In the genomic region with DNA sequence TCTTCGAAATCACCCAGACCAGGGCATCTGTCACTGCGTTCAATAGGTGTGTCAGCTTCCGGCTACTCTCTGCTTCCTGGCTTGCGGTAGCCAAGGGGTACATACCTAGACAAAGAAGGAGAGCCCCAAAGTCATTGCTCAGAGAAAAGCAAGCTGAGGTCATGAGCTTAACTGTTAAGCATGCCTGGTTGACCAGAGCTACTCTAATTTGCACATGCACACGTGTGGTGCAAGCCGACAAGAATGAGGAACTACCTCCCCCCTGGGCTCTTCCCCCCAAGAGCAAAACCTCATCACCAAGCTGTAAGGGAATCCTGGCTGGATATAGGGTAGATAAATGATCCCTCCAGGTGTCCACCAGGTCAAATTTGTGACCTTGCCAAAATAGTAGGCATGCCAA, we compare ENCODE assay signal across 27 mouse cellular contexts. TPM values are rescaled to one million over a fixed set of nuclear protein-coding genes. Genes with fewer than 3 reads are reported as not detected.
"Had no signal": no experiment of that assay in that cellular context is flagged by ENCODE, and none has a peak within 500 bp of the region (broad histone marks: within the 10 kb centered on the region; RNA-seq: fewer than 3 reads in every experiment).

No protein-coding gene starts in this region.

- H3K27me3 ChIP-seq: lung, embryonic 15.5 days; midbrain, embryonic 15.5 days; neural tube, embryonic 12.5 days; neural tube, embryonic 15.5 days had no signal

- H3K9ac ChIP-seq: liver, embryonic 14.5 days; lung, embryonic 15.5 days; midbrain, embryonic 15.5 days; neural tube, embryonic 12.5 days; neural tube, embryonic 15.5 days had no signal

- H3K4me2 ChIP-seq: lung, embryonic 15.5 days; midbrain, embryonic 11.5 days; midbrain, embryonic 15.5 days; neural tube, embryonic 12.5 days; neural tube, embryonic 15.5 days had no signal

- H3K4me1 ChIP-seq: midbrain, embryonic 15.5 days; neural tube, embryonic 12.5 days; neural tube, embryonic 15.5 days had no signal

- DNase-seq: kidney, postnatal 10 days; kidney, postnatal 4 days; layer of hippocampus, adult 9-11 months; layer of hippocampus, postnatal 36 days; lung, adult 18-20 months; lung, postnatal 10 days; lung, postnatal 36 days; right cerebral cortex, adult 18-20 months; right cerebral cortex, postnatal 14 days; right cerebral cortex, postnatal 4 days; spleen, adult 18-20 months; thymus, adult 2 months; thymus, postnatal 14 days; thymus, postnatal 4 days had no signal

- H3K4me3 ChIP-seq: layer of hippocampus, adult 2 months; left cerebral cortex, adult 2 months; lung, embryonic 15.5 days; midbrain, embryonic 15.5 days; neural tube, embryonic 12.5 days; neural tube, embryonic 15.5 days had no signal

- H3K36me3 ChIP-seq: lung, embryonic 15.5 days; midbrain, embryonic 15.5 days; neural tube, embryonic 12.5 days; neural tube, embryonic 15.5 days had no signal

- H3K9me3 ChIP-seq: lung, embryonic 15.5 days; midbrain, embryonic 15.5 days; neural tube, embryonic 12.5 days; neural tube, embryonic 15.5 days had no signal

- ATAC-seq: inflammation-experienced regulatory T-cells, adult 6 months; intestine, embryonic 16.5 days; midbrain, embryonic 15.5 days had no signal

- H3K27ac ChIP-seq: layer of hippocampus, adult 2 months; left cerebral cortex, adult 2 months; liver, embryonic 14.5 days; lung, embryonic 15.5 days; midbrain, embryonic 15.5 days; neural tube, embryonic 12.5 days; neural tube, embryonic 15.5 days; stomach, postnatal 0 days had no signal

RNA-seq across cellular contexts. Expression of a gene that starts 53.8 kb away (rescaled TPM):
- total RNA-seq: liver, adult 2 months; megakaryocyte-erythroid progenitor cell, adult 5-6 weeks had no signal
- polyA plus RNA-seq: inflammation-experienced regulatory T-cells, adult 6 months; liver, adult 2 months had no signal
